Mouse (Mus musculus) MEL (cell line): ENCODE measurements at regions not wholly inside any gene's neighbourhood (a gene's known extent, or its start where the extent isn't known, plus 50 kb on each side); places are given as distances from the start of the nearest gene placed in this dataset.

ENCODE experiments used
- DNase-seq: peaks from one replicate; pipeline ENCODE4 v3.0.0; 2011; ENCODE audit warnings: low read depth, low spot score
- H3K27ac ChIP-seq: 2 replicates; pipeline ENCODE4 v1.5.1; 2012; ENCODE audit warnings: low read depth, mild to moderate bottlenecking, control low read depth, low read length, moderate library complexity; ENCODE audit not compliant: control insufficient read depth
- H3K27me3 ChIP-seq, 2 experiments: fragments of 150-350 bp in 1 of 2; sonication (generic) in 1 of 2; 2 replicates each; pipeline ENCODE4 v1.6.1; 2012; ENCODE audit warnings: low read length in 2 of 2, mild to moderate bottlenecking in 2 of 2, improper control_type of control experiment in 1 of 2, moderate library complexity in 1 of 2; ENCODE audit not compliant: insufficient read depth in 2 of 2, control insufficient read depth in 1 of 2
- H3K36me3 ChIP-seq, 2 experiments: 2 replicates each; pipeline ENCODE4 v1.6.1; 2012 to 2014; ENCODE audit warnings: low read length in 2 of 2, improper control_type of control experiment in 1 of 2, inconsistent platforms in 1 of 2, mild to moderate bottlenecking in 1 of 2; ENCODE audit not compliant: insufficient read depth in 2 of 2, control insufficient read depth in 1 of 2
- H3K4me1 ChIP-seq, 2 experiments: fragments of 150-350 bp in 1 of 2; sonication (generic) in 1 of 2; 2 replicates each; pipeline ENCODE4 v1.6.1; 2012; ENCODE audit warnings: low read length in 2 of 2, improper control_type of control experiment in 1 of 2, mild to moderate bottlenecking in 1 of 2; ENCODE audit not compliant: insufficient read depth in 2 of 2, control insufficient read depth in 1 of 2
- H3K4me3 ChIP-seq, 2 experiments: fragments of 150-350 bp in 1 of 2; sonication (generic) in 1 of 2; 2 replicates each; pipeline ENCODE4 v1.5.1; 2012; ENCODE audit warnings: low read depth in 2 of 2, low read length in 2 of 2, mild to moderate bottlenecking in 2 of 2, moderate library complexity in 2 of 2, control low read depth in 1 of 2, improper control_type of control experiment in 1 of 2; ENCODE audit not compliant: control insufficient read depth in 1 of 2, insufficient read depth in 1 of 2
- H3K79me2 ChIP-seq: 2 replicates; pipeline ENCODE4 v1.6.1; 2012; ENCODE audit warnings: mild to moderate bottlenecking, low read length, moderate library complexity; ENCODE audit not compliant: control insufficient read depth, poor library complexity, insufficient read depth
- H3K9ac ChIP-seq: 2 replicates; pipeline ENCODE4 v1.6.1; 2012; ENCODE audit warnings: low read depth, mild to moderate bottlenecking, control low read depth, low read length, moderate library complexity; ENCODE audit not compliant: control insufficient read depth, poor library complexity, severe bottlenecking
- H3K9me3 ChIP-seq: fragments of 150-350 bp; sonication (generic); replicated peaks from 2 replicates; pipeline ENCODE4 v1.6.1; 2012; ENCODE audit warnings: mild to moderate bottlenecking, low read length, improper control_type of control experiment, moderate library complexity; ENCODE audit not compliant: insufficient read depth
- CHD2 ChIP-seq: IDR thresholded peaks from 2 replicates; pipeline ENCODE4 v1.6.1; 2011; ENCODE audit warnings: low read length, improper control_type of control experiment
- CTCF ChIP-seq, 3 experiments: IDR thresholded peaks in 2 of 3; conservative IDR thresholded peaks in 1 of 3; 2 replicates each; pipeline ENCODE4 v1.5.1; 2011 to 2012; ENCODE audit warnings: low read length in 3 of 3, low read depth in 2 of 3, mild to moderate bottlenecking in 2 of 3, improper control_type of control experiment in 1 of 3, inconsistent platforms in 1 of 3, mixed read lengths in 1 of 3, moderate library complexity in 1 of 3; ENCODE audit not compliant: control insufficient read depth in 1 of 3, insufficient read depth in 1 of 3, poor library complexity in 1 of 3, severe bottlenecking in 1 of 3
- E2F4 ChIP-seq: IDR thresholded peaks from 2 replicates; pipeline ENCODE4 v1.6.1; 2011; ENCODE audit warnings: low read depth, low read length, improper control_type of control experiment, borderline replicate concordance
- ELF1 ChIP-seq: IDR thresholded peaks from 2 replicates; pipeline ENCODE4 v1.6.1; 2014; ENCODE audit warnings: low read depth, mild to moderate bottlenecking, inconsistent platforms, low read length, improper control_type of control experiment, moderate library complexity
- JUND ChIP-seq: IDR thresholded peaks from 2 replicates; pipeline ENCODE4 v1.6.1; 2011; ENCODE audit warnings: low read depth, mild to moderate bottlenecking, improper control_type of control experiment, low read length
- KAT2A ChIP-seq: conservative IDR thresholded peaks from 2 replicates; pipeline ENCODE4 v1.6.1; 2012; ENCODE audit warnings: low read depth, low read length, improper control_type of control experiment, inconsistent platforms
- MAX ChIP-seq: IDR thresholded peaks from 2 replicates; pipeline ENCODE4 v1.6.1; 2011; ENCODE audit warnings: low read length, improper control_type of control experiment
- MAZ ChIP-seq: IDR thresholded peaks from 2 replicates; pipeline ENCODE4 v1.6.1; 2012; ENCODE audit warnings: low read depth, mild to moderate bottlenecking, inconsistent platforms, low read length, improper control_type of control experiment
- MEF2A ChIP-seq: IDR thresholded peaks from 2 replicates; pipeline ENCODE4 v1.6.1; 2014; ENCODE audit warnings: low read depth, mild to moderate bottlenecking, inconsistent platforms, low read length, improper control_type of control experiment; ENCODE audit not compliant: poor library complexity, insufficient replicate concordance, severe bottlenecking; ENCODE audit errors: extremely low read depth
- NELFE ChIP-seq: IDR thresholded peaks from 2 replicates; pipeline ENCODE4 v1.6.1; 2011; ENCODE audit warnings: low read depth, low read length, improper control_type of control experiment
- POLR2A ChIP-seq, 2 experiments: IDR thresholded peaks; 2 replicates each; pipeline ENCODE4 v1.6.1; 2011 to 2012; ENCODE audit warnings: low read length in 2 of 2, mild to moderate bottlenecking in 2 of 2, control low read depth in 1 of 2, improper control_type of control experiment in 1 of 2, low read depth in 1 of 2, moderate library complexity in 1 of 2; ENCODE audit not compliant: control insufficient read depth in 1 of 2, insufficient read depth in 1 of 2, poor library complexity in 1 of 2
- POLR2AphosphoS2 ChIP-seq: IDR thresholded peaks from 2 replicates; pipeline ENCODE4 v1.6.1; 2011; ENCODE audit warnings: low read length, improper control_type of control experiment
- SIN3A ChIP-seq: IDR thresholded peaks from 2 replicates; pipeline ENCODE4 v1.6.1; 2012; ENCODE audit warnings: low read length, improper control_type of control experiment, inconsistent platforms
- SMC3 ChIP-seq: IDR thresholded peaks from 2 replicates; pipeline ENCODE4 v1.6.1; 2011; ENCODE audit warnings: low read depth, low read length, improper control_type of control experiment
- TAL1 ChIP-seq: IDR thresholded peaks from 2 replicates; pipeline ENCODE4 v1.6.1; 2012; ENCODE audit warnings: mild to moderate bottlenecking, inconsistent platforms, low read length, moderate library complexity, mixed read lengths
- TBP ChIP-seq: IDR thresholded peaks from 2 replicates; pipeline ENCODE4 v1.8.0; 2011; ENCODE audit warnings: low read depth, low read length, improper control_type of control experiment
- USF1 ChIP-seq: IDR thresholded peaks from 2 replicates; pipeline ENCODE4 v1.6.1; 2014; ENCODE audit warnings: low read depth, mild to moderate bottlenecking, inconsistent platforms, low read length, improper control_type of control experiment, moderate library complexity
- USF2 ChIP-seq, 2 experiments: IDR thresholded peaks; 2 replicates each; pipeline ENCODE4 v1.6.1; 2011 to 2012; ENCODE audit warnings: improper control_type of control experiment in 2 of 2, low read length in 2 of 2, borderline replicate concordance in 1 of 2, inconsistent platforms in 1 of 2, low read depth in 1 of 2, mild to moderate bottlenecking in 1 of 2; ENCODE audit not compliant: insufficient read depth in 1 of 2
- ZC3H11A ChIP-seq: IDR thresholded peaks from 2 replicates; pipeline ENCODE4 v1.6.1; 2012; ENCODE audit warnings: low read depth, mild to moderate bottlenecking, inconsistent platforms, low read length, improper control_type of control experiment
- ZKSCAN1 ChIP-seq: IDR thresholded peaks from 2 replicates; pipeline ENCODE4 v1.6.1; 2012; ENCODE audit warnings: low read depth, mild to moderate bottlenecking, inconsistent platforms, low read length, improper control_type of control experiment, moderate library complexity
- ZMIZ1 ChIP-seq: IDR thresholded peaks from 2 replicates; pipeline ENCODE4 v1.6.1; 2012; ENCODE audit warnings: low read depth, mild to moderate bottlenecking, inconsistent platforms, low read length, improper control_type of control experiment, moderate library complexity

- DNase-seq: no peak
- no peak overlapping the region for H3K9ac ChIP-seq
- H3K79me2 ChIP-seq: no peaks in the 10 kb centered on the region
- H3K4me3 ChIP-seq: no peak overlapping the region
- no peaks in the 10 kb centered on the region for H3K36me3 ChIP-seq
- no peak overlapping the region for H3K27ac ChIP-seq
- TF ChIP-seq MAZ (no peak), TAL1 (no peak), ZKSCAN1 (no peak), TBP (no peak), POLR2AphosphoS2 (no peak), SMC3 (no peak), ZC3H11A (no peak), NELFE (no peak), ELF1 (no peak), POLR2A (IDR thresholded peaks at IDR 0.05; ENCODE audit: control insufficient read depth in 1 of 2, insufficient read depth in 1 of 2, low read depth in 1 of 2, low read length in 2 of 2, poor library complexity in 1 of 2) (no peak), MAX (no peak), KAT2A (no peak), ZMIZ1 (no peak)
- H3K27me3 ChIP-seq: no peaks in the 10 kb centered on the region; a peak in 1 of 4 replicates
- no peaks in the 10 kb centered on the region for H3K9me3 ChIP-seq
- no peaks in the 10 kb centered on the region for H3K4me1 ChIP-seq
Measured at GRCm38 (mm10) chr16:55733751-55734150, 104.9 kb downstream of the Nfkbiz start.

GRCm38 (mm10) chr16:55731003-55731402 is 107.7 kb downstream of the Nfkbiz start:
- Histone ChIP-seq H3K36me3 (no peaks in the 10 kb centered on the region), H3K4me1 (no peaks in the 10 kb centered on the region), H3K27me3 (no peaks in the 10 kb centered on the region; a peak in 2 of 4 replicates), H3K9ac (no peak overlapping the region)
- TF ChIP-seq SIN3A: no peak
- TF ChIP-seq POLR2AphosphoS2: no peak
- no peak for TF ChIP-seq USF2 (IDR thresholded peaks at IDR 0.05; ENCODE audit: borderline replicate concordance in 1 of 2, insufficient read depth in 1 of 2, low read depth in 1 of 2, low read length in 2 of 2)
- TF ChIP-seq CTCF (IDR thresholded peaks at IDR 0.05 in 2 of 3, conservative IDR thresholded peaks at IDR 0.05 in 1 of 3; ENCODE audit: control insufficient read depth in 1 of 3, insufficient read depth in 1 of 3, low read depth in 2 of 3, low read length in 3 of 3, poor library complexity in 1 of 3, severe bottlenecking in 1 of 3): no peak
- TF ChIP-seq TAL1: no peak
- no peak for TF ChIP-seq ZC3H11A
- no peak for TF ChIP-seq MEF2A
- no peak for TF ChIP-seq E2F4
- no peak for TF ChIP-seq JUND
- TF ChIP-seq MAZ: no peak
- TF ChIP-seq CHD2: no peak
- no peak for TF ChIP-seq USF1
- no peak for TF ChIP-seq MAX
- TF ChIP-seq, all 39 proteins: peak for 0
- H3K9me3 ChIP-seq: no peaks in the 10 kb centered on the region
- H3K79me2 ChIP-seq: no peaks in the 10 kb centered on the region
- H3K27ac ChIP-seq: no peak overlapping the region
- DNase-seq: no peak
- H3K4me3 ChIP-seq: no peak overlapping the region
